Mouse (Mus musculus): ENCODE measurements around the gene Flywch2.
A peak's percentile ranks its signal among the peaks of the same experiment; 100 is the strongest.

Flywch2 gene

DNA sequence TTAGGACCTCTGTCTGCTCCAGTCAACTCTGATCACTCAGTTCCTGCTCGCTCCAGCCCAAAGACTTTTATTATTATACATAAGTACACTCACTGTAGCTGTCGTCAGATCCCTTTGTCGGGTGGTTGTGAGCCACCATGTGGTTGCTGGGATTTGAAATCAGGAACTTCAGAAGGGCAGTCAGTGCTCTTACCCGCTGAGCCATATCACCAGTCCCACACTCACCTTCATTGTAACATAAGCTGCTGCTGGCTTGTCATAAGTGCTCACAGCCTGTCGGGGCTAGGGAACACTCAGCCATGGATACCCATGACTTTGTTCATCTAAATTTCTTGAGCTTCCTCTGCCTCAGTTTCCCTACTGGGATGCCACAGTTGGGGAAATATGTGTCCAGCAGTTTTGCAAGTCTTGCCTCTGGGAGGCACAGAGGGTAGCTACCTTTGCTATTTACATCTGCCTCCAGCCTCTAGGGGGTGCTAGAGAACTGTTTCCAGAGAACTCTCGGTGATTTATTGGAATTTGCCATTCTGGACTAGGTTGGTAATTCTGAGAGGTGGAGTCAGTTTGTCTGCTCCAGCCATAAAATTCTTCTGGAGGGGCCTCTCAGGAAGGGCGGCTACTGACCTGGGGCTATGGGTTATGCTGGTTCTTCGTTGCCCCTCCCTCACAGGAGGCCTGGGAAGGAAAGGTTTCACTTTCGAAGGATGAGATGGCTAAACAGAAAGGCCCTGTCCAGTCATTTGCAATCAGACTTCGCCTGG lies 37.1 kb downstream of the Flywch2 start:
- DNase-seq (ENCODE audit: low spot score in 2 of 2) = peak; percentile 70 to 82

DNA sequence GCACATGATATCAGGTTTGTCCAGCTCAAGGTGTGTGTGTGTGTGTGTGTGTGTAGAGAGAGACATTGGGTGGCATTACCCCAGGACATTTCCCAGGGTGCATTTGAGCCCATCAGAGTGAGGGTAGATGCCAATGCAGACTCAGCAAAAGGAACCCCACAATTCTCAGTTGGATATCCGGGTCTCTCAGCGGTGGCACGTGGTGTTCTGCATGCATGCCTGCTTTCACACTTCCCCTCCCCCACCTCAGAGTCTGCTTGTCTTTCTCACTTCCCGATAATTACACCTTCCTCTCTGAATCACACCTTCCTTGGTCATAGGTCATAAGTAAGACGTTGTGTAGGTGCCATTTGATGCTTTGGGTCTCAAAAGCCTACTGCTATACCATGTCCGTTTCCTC lies 37.9 kb downstream of the Flywch2 start:
- DNase-seq (ENCODE audit: low spot score in 2 of 2) = no peak

DNA sequence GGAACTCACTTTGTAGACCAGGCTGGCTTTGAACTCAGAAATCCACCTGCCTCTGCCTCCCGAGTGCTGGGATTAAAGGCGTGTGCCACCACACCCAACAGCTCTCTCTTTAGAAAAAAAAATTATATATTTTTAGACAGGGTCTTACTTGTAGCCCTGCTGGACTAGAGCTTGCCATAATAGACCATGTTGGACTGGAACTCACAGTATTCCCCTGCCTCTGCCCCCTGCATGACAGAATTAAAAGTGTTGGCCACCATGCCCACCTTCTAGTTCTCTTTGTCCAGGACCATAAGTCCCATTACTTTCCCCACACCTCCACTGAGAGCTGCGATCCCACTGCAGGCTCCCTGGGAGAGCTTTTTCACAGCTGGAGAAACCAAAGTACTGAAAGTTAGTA lies 38.4 kb downstream of the Flywch2 start:
- no peak for DNase-seq (ENCODE audit: low spot score in 2 of 2)

DNA sequence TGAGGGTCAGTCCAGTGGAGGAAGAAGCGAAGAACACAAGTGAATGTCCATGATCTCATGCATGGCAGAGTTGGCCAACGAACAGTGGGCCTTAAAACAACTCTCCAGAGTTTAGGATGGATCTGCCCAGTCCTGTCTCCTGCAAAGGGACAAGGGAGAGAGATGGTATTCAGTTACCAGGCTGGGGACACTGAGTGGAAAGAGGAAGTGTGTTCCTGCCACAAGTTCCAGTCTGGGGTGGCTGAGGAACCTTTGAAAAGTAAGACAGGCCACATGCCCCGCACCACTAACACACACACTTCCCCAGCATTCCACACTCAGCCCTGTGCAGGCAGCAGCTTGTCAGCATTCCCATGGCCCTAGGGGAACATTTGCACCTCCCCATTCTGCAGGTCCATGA lies 39.1 kb downstream of the Flywch2 start:
- DNase-seq (ENCODE audit: low spot score in 2 of 2) = peak in 1 of 2 experiments; percentile 61

DNA sequence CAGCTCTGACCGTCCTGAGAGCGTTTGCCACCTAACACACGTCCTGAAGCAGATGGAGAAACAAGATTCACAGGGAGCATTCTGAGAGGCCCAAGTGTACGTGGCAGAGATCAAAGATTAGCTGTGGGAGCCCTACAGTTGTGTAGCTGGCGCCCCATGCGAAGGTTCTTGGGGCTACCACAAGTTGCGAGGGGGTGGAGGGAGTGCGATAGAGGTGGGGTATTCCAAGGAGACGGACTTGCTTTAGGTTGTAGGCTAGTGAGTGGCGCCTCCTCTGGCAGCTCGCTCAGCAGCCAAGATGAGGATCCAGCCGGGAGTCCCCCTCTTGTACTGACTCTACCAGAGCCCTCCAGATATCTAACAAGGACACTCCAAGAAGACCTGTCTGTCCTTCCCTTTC lies 39.6 kb downstream of the Flywch2 start:
- DNase-seq (ENCODE audit: low spot score in 2 of 2) = peak in 1 of 2 experiments; percentile 65

DNA sequence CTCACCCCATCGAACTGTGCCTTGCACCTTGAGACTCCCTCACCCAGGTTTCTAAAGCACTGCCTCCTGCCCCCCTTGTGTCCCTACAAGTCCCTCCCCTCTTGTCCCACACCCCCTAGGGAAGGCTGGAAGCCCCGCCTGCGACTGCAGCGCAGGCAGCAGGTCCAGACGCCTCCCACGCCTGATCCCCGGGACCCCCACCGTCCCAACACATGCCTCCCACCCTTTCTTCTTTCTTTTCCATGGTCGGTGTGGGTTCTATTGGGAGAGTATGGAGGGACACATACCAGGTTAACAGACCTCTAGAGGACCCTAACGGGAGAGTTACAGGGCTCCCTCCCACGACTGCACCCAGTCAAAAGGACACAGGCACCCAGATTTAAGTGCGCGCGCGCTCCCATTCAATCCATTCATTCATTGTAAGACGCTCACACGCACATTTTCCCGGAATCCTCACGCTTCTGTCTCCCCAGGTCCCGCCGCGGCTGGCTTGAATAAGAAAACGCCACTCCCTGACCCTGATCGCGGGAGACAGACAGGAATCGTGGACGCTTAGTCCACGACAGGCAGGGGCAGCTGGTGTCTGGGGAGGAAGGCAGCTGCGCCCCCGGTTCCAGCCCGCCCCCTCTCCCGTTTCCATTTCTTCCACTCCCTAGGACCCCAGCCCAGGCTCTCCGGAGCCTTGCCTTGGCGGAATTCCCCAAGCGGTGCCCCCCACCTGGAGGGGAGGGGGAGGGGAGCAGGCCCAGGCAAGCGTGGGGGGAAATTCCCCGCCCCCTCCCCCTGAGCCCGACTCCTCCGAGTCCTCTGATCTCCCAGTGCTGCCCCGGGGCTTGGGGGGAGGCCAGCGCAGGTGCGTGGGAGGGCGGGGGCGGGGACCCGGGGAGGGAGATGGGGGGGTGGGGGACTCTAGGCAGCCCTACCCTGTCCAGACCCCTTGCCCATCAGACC lies 40.3 kb downstream of the Flywch2 start, which contains the start of gene Kremen2:
Gene Kremen2, minus strand, starts transcription at position 533 of the 951 bp plus-strand sequence.
- DNase-seq (ENCODE audit: low spot score in 2 of 2) = peak in 1 of 2 experiments; percentile 64

DNA sequence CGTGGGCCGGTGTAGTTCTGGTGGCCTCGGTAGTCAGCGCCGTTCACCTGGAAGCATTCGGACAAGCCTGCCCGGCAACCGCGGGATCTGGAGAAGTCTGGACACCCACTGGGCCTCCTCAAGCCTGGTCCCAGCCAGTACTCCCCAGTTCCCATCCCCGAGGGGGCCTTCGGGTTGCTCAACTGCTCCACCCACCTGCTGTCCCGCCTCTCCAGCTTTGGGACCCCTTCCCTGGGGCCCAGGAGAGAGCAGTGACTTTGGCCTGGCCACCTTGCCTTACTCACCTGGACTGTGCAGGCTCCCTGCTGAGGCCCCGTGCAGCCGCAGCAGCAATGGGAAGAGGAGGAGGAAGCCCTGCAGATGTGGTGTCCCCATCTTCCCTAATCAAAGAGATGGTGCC lies 41.2 kb downstream of the Flywch2 start:
- DNase-seq (ENCODE audit: low spot score in 2 of 2) = peak in 1 of 2 experiments; percentile 69

DNA sequence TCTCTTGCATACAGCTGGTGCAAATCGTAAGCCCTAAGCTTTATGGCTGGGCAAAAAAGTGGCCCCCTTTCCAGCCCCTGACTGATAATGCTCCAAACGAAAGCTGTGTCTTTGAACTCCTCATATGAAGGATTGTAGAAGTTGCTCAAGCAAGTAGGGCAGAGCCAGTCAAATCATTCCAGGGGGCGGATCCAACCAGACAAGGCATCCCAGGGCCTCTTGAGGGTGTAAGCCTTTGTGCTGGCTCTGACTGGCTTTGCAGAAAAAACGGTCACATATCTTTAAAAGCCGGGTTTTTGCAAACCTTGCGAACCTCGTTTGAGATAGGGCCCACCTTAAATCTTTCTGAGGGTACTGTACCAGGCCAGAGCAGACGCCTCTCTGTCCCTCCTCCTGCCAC lies 41.8 kb downstream of the Flywch2 start:
- DNase-seq (ENCODE audit: low spot score in 2 of 2) = no peak

DNA sequence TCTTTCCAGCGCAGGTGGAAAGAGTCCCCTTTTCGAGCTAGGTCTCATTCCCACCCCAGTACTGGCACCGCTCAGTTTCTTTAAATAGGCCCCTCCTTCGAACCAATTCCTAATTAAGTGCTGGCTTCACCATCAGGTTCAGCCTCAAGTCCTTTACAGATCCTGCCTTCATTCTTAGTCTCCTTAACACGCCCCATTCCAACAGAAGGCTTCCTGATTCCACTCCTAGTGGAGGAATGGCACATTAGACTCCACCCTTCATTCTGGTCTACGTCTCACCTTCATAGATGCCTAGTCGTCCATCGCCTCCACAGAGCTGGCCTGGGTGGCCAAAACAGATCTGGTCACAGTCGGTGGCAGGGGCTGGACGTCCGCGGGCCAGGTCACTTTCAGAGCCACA lies 42.9 kb downstream of the Flywch2 start:
- no peak for DNase-seq (ENCODE audit: low spot score in 2 of 2)

DNA sequence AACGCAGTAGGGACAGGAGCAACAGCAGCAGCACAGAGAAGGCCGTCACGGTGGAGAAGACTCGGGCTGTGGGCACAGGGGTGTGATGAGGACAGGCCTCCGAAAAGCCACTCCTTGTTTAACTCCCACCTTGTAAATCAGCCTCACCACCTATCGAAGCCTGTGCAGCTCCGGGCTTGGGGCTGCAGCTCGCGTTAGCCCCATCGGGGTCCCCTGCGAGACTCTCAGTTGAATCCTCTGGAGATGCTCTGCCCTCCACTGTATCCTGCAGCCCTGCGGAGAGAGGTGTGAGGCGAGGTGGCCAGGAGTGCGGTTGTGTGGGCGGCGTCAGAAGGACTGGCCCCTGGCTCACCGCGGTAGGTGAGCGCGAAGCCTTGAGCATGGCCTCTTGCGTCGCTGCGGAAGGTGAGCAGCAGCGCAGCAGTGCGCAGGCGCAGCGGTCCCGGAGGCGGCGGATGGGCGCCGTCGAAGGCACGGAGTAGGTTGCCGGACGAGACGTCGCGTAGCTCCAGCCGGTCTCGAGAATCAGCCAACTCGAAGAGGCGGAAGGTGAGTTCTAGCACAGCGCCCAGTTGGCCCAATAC lies 43.6 kb downstream of the Flywch2 start:
- peak in 1 of 2 experiments; percentile 78 for DNase-seq (ENCODE audit: low spot score in 2 of 2)

DNA sequence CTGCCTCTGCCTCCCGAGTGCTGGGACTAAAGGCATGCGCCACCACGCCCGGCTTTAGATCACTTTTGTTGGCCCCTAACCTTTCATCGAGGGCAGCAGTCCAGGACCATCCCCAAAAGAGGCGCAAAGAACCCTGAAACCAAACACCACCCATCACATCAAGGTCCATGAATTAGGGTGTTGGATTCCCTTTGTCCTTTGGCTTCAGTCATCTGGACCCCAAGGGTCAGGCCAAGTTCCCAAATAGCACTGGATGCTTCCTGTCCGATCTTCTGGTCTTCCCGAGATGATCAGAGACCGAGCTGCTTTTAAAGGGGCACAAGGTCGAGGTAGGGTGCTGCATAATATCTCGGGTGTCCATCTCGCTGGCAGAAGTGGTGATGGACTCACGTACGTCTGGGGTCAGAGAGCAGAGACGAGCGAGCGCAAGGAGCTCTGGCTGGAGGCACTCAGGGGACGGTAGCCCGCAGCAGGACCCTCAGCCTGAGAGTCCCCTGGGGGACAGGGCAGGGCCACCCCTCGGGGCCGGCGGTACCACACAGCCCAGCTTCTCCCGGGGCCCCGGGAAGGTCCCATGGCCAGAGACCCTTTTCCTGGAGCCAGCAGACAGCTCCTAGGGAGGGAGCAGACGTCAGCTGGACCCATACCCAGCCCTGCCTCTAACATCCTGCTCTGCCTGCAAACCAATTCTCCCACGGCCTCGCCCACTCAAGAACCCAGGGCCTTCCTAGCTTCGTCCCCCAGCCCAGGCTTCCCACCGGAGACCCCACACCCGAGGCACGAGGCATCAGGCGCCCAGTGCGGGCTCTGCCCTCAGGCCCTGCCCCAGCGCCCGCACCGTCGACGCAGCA lies 44.3 kb downstream of the Flywch2 start:
- peak in 1 of 2 experiments; percentile 66 for DNase-seq (ENCODE audit: low spot score in 2 of 2)

DNA sequence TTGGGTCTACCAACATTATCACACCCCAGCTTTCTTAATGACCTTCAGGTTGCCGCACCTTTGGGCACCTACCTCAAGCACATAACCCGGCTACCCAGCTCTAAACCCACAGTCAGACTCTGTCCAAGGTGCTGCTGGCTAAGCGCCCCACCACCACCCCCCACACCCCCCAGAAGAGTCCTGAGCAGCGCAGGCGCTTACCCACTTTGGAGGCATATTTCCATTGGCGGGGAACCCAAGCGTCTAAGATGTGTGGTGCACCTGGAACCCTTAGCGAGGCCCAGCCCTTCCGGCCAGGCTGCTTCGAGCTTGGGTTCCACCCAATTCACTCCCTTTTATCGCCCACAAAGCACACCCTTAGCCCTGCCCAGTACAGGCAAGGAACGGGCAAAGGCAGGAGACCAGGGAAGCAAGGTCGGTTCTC lies 45.3 kb downstream of the Flywch2 start, which contains the start of gene Paqr4:
Gene Paqr4, minus strand, starts transcription at position 270 of the 424 bp plus-strand sequence.
- DNase-seq (ENCODE audit: low spot score in 2 of 2) = peak; percentile 66 to 78

DNA sequence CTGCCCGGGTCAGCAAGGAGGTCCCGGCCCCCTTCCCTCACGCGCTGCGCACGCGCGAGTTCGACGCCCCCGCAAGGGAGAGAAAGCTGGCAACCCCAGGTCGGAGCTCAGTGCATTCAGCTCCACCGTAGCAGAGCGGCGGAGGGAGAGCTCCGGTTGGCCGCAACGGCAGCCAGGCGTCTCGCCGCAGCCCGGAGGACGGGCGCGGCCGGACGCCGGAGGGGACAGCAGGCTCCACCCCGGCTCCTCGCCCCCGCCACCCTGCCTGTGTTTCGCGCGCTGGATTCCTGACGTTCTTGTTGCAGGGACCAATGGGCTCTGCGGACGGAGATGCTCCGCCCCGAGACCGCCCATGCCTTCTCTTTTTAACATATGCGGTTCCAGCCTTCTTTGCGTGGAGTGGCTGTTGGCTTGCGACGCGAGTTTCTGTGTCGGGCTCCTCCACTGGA lies 45.7 kb downstream of the Flywch2 start:
- peak; percentile 88 to 91 for DNase-seq (ENCODE audit: low spot score in 2 of 2)

DNA sequence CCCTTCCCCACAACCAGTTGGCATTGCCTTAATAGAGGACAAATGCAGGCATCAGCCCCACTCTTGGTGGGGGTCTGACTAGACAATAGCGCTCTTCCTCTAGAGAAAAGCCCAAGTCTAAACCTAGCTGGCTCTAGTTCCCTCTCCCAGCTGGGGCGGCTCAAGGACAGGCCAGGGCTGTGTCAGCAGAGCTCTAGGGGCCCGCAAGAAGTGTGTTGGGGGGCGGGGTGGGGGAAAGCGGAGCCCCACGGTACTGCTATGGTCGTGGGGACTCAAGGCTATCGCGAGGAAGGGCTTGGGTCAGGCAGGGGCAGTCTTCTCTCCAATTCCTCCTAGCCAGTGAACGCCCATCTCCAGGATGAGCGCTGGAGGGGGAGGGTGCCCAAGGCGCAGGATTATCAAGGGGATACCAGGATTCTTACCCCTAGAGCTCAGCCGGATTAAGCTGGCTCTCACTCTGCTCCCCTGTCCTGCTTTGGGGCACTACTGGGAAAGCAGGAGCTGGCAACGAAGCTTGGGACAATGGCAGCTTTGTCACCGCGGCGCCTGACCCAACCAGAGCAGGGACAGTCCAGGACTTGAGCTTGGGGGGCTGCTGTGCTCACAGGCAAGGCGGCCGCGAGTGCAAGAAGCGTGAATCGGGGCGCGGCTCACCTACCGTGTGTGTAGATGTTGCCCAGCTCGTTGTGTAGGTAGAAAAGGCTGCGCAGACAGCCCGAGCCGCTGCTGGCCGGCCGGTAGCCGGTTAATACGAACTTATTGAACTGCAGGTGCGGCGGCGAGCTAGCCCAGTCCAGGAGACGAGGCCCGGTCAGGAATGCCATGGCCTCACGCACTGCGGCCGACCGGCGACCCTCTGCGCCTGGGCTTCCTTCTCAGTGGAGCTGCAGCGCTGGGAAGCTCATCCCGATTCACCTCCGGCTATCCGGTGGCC lies 46.4 kb downstream of the Flywch2 start:
- DNase-seq (ENCODE audit: low spot score in 2 of 2) = peak in 1 of 2 experiments; percentile 65

DNA sequence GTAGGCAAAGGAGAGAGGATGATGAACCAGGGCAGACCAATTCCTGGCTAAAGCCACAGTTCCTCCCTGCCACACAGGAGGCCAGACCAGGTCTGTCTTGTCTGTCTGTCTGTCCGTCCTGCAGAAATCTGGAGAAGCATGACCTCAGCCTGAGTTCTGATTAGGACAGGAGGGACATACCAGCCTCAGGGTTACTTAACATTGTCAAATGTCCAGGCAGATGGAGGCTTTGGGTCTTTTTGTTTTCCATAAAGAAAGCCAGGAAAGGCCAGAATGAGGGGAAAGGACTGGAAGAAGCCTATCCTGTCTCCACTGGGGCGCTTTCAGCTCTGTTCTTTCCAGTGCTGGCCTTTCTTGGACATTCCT lies 47.1 kb downstream of the Flywch2 start:
- peak in 1 of 2 experiments; percentile 59 for DNase-seq (ENCODE audit: low spot score in 2 of 2)

DNA sequence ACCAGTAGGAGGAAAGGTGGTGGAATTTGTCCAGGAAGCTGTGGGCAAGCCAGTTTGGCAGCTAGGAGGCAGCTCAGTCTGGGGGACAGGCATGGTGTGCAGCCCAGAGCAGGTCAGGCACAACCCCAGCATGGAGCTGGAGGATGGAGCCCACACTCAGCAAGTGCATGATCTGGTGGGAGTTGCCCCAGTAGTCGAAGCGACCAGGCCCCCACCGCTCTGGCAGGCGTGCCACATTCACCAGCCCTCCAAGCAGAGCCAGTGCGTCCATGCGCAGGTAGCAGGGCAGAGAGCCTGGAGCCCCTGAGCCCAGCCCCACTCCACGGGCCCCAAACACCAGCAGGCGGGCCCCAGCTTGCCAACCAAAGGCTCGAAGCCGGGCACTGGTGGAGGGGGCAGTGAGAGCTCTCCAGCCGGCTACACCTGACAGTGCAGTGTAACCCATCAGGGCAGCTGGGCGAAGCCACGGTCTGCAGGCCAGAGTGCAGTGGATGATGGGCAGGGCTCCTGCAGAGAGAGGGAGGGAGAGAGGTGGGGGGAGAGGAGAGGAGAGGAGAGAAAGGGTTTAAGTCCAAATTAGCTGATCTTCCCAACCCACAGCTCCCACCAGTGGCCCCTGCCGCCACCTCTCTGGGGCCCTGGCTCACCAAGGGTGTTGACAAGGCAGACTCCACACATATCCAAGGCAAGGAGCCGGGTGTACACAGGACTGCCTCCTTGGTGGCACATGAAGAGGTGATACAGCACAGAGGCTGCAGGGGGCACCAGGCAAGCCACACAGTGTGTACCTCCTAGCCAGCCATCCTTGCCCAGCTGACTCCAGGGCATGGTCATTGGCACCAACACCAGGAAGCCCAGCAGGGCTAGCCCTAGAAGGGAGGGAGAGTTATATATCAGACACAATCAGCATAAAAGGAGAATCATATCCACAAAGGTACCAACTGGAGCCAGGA lies 48.1 kb downstream of the Flywch2 start:
- DNase-seq (ENCODE audit: low spot score in 2 of 2) = no peak

DNA sequence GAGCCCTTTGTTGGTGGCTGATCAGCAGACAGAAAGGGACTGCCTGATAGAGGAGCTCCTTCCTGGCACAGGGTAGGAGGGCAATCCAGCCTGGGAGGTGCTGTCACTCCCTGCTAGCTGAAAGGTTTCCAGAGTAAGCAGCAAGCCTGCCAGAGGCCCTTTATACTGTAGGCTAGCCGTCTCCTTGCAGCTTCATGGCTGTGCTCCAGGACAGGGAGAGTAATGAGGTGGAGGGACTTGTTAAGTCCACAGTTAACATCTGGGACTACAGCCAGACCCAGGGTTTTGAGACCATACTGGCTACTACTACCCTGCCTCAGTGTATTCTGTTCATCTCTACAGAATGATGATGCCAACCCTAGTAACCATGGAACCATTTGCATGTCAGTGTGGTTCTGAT lies 51.5 kb downstream of the Flywch2 start:
- no peak for DNase-seq (ENCODE audit: low spot score in 2 of 2)

DNA sequence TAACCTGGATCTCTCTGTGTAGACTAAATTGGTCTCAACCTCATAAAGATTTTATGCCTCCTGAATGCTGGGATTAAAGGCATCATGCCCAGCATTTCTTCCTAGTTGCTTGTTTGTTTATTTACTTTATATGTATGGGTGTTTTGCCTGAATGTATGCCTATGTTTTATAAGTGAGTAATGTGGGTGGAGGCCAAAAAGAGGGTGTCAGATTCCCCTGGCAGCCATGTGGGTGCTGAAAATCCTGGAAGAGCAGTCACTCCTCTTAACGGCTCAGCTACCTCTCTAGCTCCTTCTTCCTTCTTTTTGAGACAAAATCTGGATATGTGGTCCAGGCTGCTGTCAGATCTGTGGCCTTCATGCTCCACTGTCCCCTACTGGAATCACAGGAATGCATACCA lies 55.4 kb downstream of the Flywch2 start:
- DNase-seq (ENCODE audit: low spot score in 2 of 2) = no peak

Data from spleen, postnatal 4 days (tissue).